Comparison of ENCODE assay signal across 19 mouse cellular contexts in the genomic region with DNA sequence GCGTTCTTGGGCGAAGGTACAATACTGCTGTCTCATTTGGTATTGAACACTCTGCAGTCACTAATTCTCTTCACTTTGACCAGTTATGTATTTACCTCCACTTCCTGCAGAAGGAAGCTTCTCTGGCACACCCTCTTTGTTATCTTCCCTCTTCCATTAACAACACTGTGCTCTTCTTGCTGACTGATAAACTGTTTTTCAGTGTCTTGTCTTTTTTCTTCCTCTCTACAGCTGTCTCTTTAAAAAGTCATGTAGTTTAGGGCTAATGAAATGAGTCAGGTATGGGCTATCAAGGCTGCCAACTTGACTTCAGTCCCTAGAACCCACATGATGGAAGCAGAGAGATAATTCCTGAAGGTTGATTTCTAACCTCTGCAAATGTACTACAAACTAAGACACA.
DNase-seq lines count a peak whose midpoint lies in the region; TF ChIP-seq lines count a peak whose summit lies in the region.
"Had no signal": no experiment of that assay in that cellular context is flagged by ENCODE, and none has a peak within 500 bp of the region (broad histone marks: within the 10 kb centered on the region; RNA-seq: fewer than 3 reads in every experiment).

No protein-coding gene starts in this region.

- TF ChIP-seq EP300 in MEL (IDR thresholded peaks at IDR 0.05; ENCODE audit: low read depth in 1 of 2, low read length in 2 of 2): peak; percentile 95

- H3K27me3 ChIP-seq in MEL (ENCODE audit: control insufficient read depth in 1 of 2, insufficient read depth in 2 of 2, low read length in 2 of 2): no peaks in the 10 kb centered on the region
- H3K27me3 ChIP-seq: CH12.LX, Patski had no signal

- H3K4me1 ChIP-seq in MEL (ENCODE audit: control insufficient read depth in 1 of 2, insufficient read depth in 2 of 2, low read length in 2 of 2): peaks cover 5 to 11% of the 10 kb centered on the region in 2 experiments

- no peaks in the 10 kb centered on the region for H3K79me2 ChIP-seq in MEL (ENCODE audit: control insufficient read depth, insufficient read depth, low read length, poor library complexity)

- DNase-seq in MEL (ENCODE audit: low read depth, low spot score) (peak; percentile 83), MEL-GATA-1-ER (ENCODE audit: extremely low read depth, low read depth) (peak; percentile 32)
- no peak for DNase-seq in urinary bladder, postnatal 25 days (ENCODE audit: low spot score)
- no peak for DNase-seq in lung, postnatal 4 days
- DNase-seq: adrenal gland, adult 2 months; adrenal gland, adult 8-10 months; adrenal gland, postnatal 10 days; adrenal gland, postnatal 14 days; adrenal gland, postnatal 25 days; adrenal gland, postnatal 36 days; B cell, adult 2 months; cerebellum, adult 11 months; cerebellum, adult 11-12 months; cerebellum, adult 18-20 months; cerebellum, adult 2 months; cerebellum, adult 8-10 months had no signal

- no peak overlapping the region for H3K9ac ChIP-seq in MEL (ENCODE audit: control insufficient read depth, low read depth, low read length, poor library complexity, severe bottlenecking)

- H3K27ac ChIP-seq in MEL (ENCODE audit: control insufficient read depth, low read depth, low read length): peak overlapping the region; percentile 89

- no peaks in the 10 kb centered on the region for H3K9me3 ChIP-seq in MEL (replicated peaks; ENCODE audit: insufficient read depth, low read length)
- H3K9me3 ChIP-seq: G1E had no signal

- no peak for TF ChIP-seq CTCF in MEL (IDR thresholded peaks at IDR 0.05 in 2 of 3, conservative IDR thresholded peaks at IDR 0.05 in 1 of 3; ENCODE audit: control insufficient read depth in 1 of 3, insufficient read depth in 1 of 3, low read depth in 2 of 3, low read length in 3 of 3, poor library complexity in 1 of 3, severe bottlenecking in 1 of 3)

- TF ChIP-seq POLR2A in MEL (IDR thresholded peaks at IDR 0.05; ENCODE audit: control insufficient read depth in 1 of 2, insufficient read depth in 1 of 2, low read depth in 1 of 2, low read length in 2 of 2, poor library complexity in 1 of 2): no peak

- no peak; the same call in 1 of the 2 replicates for TF ChIP-seq RAD21 in MEL (IDR thresholded peaks at IDR 0.05; ENCODE audit: low read depth, low read length)

- H3K4me3 ChIP-seq in MEL (ENCODE audit: control insufficient read depth in 1 of 2, insufficient read depth in 1 of 2, low read depth in 2 of 2, low read length in 2 of 2): no peak overlapping the region

- peaks cover 0 to 18% of the 10 kb centered on the region in 2 experiments; a peak in 2 of 4 replicates for H3K36me3 ChIP-seq in MEL (ENCODE audit: control insufficient read depth in 1 of 2, insufficient read depth in 2 of 2, low read length in 2 of 2)
- H3K36me3 ChIP-seq: G1E had no signal

TF ChIP-seq in MEL, 35 proteins besides CTCF, POLR2A, EP300 and RAD21:
- TF ChIP-seq ZC3H11A (IDR thresholded peaks at IDR 0.05; ENCODE audit: low read depth, low read length): no peak
- 0 out of 2 replicates have a peak, but pooled peaks have one; percentile 47 for TF ChIP-seq MYC (IDR thresholded peaks at IDR 0.05; ENCODE audit: low read depth, low read length)
- peak; percentile 75 for TF ChIP-seq SIN3A (IDR thresholded peaks at IDR 0.05; ENCODE audit: low read length)
- TF ChIP-seq GATA1 (IDR thresholded peaks at IDR 0.05; ENCODE audit: low read depth, low read length): peak; percentile 97
- no peak for TF ChIP-seq CHD2 (IDR thresholded peaks at IDR 0.05; ENCODE audit: low read length)
- TF ChIP-seq USF1 (IDR thresholded peaks at IDR 0.05; ENCODE audit: low read depth, low read length): no peak
- TF ChIP-seq USF2 (IDR thresholded peaks at IDR 0.05; ENCODE audit: borderline replicate concordance in 1 of 2, insufficient read depth in 1 of 2, low read depth in 1 of 2, low read length in 2 of 2): no peak
- TF ChIP-seq MAX (IDR thresholded peaks at IDR 0.05; ENCODE audit: low read length): no peak
- TF ChIP-seq POLR2AphosphoS5 (IDR thresholded peaks at IDR 0.05; ENCODE audit: borderline replicate concordance, low read depth, low read length): no peak
- TF ChIP-seq TCF12 (IDR thresholded peaks at IDR 0.05; ENCODE audit: low read depth, low read length): peak; percentile 93
- TF ChIP-seq JUND (IDR thresholded peaks at IDR 0.05; ENCODE audit: low read depth, low read length): no peak
- no peak for TF ChIP-seq MAZ (IDR thresholded peaks at IDR 0.05; ENCODE audit: low read depth, low read length)
- TF ChIP-seq GABPA (IDR thresholded peaks at IDR 0.05; ENCODE audit: low read depth, low read length): no peak
- TF ChIP-seq HCFC1 (IDR thresholded peaks at IDR 0.05; ENCODE audit: low read depth, low read length): no peak
- peak; percentile 53 for TF ChIP-seq RCOR1 (IDR thresholded peaks at IDR 0.05; ENCODE audit: low read depth, low read length)
- TF ChIP-seq NRF1 (IDR thresholded peaks at IDR 0.05; ENCODE audit: insufficient read depth, low read depth, low read length, poor library complexity, severe bottlenecking): peak; percentile 3; the same call in 1 of the 2 replicates
- TF ChIP-seq MXI1 (IDR thresholded peaks at IDR 0.05; ENCODE audit: low read depth, low read length): no peak
- TF ChIP-seq NELFE (IDR thresholded peaks at IDR 0.05; ENCODE audit: low read depth, low read length): no peak
- no peak for TF ChIP-seq ZKSCAN1 (IDR thresholded peaks at IDR 0.05; ENCODE audit: low read depth, low read length)
- TF ChIP-seq KAT2A (conservative IDR thresholded peaks at IDR 0.05; ENCODE audit: low read depth, low read length): no peak
- TF ChIP-seq ZNF384 (IDR thresholded peaks at IDR 0.05; ENCODE audit: low read depth, low read length): peak; percentile 62; the same call in 1 of the 2 replicates
- TF ChIP-seq MAFK (IDR thresholded peaks at IDR 0.05; ENCODE audit: borderline replicate concordance, low read depth, low read length): no peak
- peak; percentile 47 for TF ChIP-seq TAL1 (IDR thresholded peaks at IDR 0.05; ENCODE audit: low read length)
- TF ChIP-seq TBP (IDR thresholded peaks at IDR 0.05; ENCODE audit: low read depth, low read length): no peak
- TF ChIP-seq BHLHE40 (IDR thresholded peaks at IDR 0.05; ENCODE audit: borderline replicate concordance, low read depth, low read length): no peak
- no peak for TF ChIP-seq ZMIZ1 (IDR thresholded peaks at IDR 0.05; ENCODE audit: low read depth, low read length)
- peak; percentile 89 for TF ChIP-seq ETS1 (IDR thresholded peaks at IDR 0.05; ENCODE audit: low read depth, low read length)
- no peak for TF ChIP-seq E2F4 (IDR thresholded peaks at IDR 0.05; ENCODE audit: borderline replicate concordance, low read depth, low read length)
- no peak for TF ChIP-seq UBTF (IDR thresholded peaks at IDR 0.05; ENCODE audit: borderline replicate concordance, insufficient read depth, low read depth, low read length)
- TF ChIP-seq POLR2AphosphoS2 (IDR thresholded peaks at IDR 0.05; ENCODE audit: low read length): no peak
- no peak for TF ChIP-seq ELF1 (IDR thresholded peaks at IDR 0.05; ENCODE audit: low read depth, low read length)
- TF ChIP-seq MEF2A (IDR thresholded peaks at IDR 0.05; ENCODE audit: extremely low read depth, insufficient replicate concordance, low read depth, low read length, poor library complexity, severe bottlenecking): no peak
- no peak for TF ChIP-seq CHD1 (IDR thresholded peaks at IDR 0.05; ENCODE audit: low read depth, low read length)
- peak; percentile 44; the same call in 1 of the 2 replicates for TF ChIP-seq MYB (IDR thresholded peaks at IDR 0.05; ENCODE audit: low read depth, low read length)
- TF ChIP-seq SMC3 (IDR thresholded peaks at IDR 0.05; ENCODE audit: low read depth, low read length): no peak

Comparison
In these comparisons a context has a peak if more than half of its experiments do, and no peak if none do; other contexts are left out.
1. DNase-seq: peak in MEL (single experiment) and MEL-GATA-1-ER (single experiment); none in urinary bladder, postnatal 25 days (single experiment) and lung, postnatal 4 days (0 of 2).